Mouse (Mus musculus) liver, adult (tissue): ENCODE data around the gene 2410137M14Rik.

Experiments
- GATA4 ChIP-seq: IDR thresholded peaks from 2 replicates; pipeline ENCODE4 v1.6.1; 2014; ENCODE audit warnings: mild to moderate bottlenecking, low read length; ENCODE audit not compliant: insufficient replicate concordance

The 2410137M14Rik gene

GRCm38 (mm10) chr17:37002364-37003330 lies 21.6 kb upstream of the 2410137M14Rik start:
- no peak for TF ChIP-seq GATA4

- no peak for TF ChIP-seq GATA4
These were observed 19.8 kb upstream of the 2410137M14Rik start, which contains the start of gene Zfp57 for GRCm38 (mm10) chr17:37000863-37001262. TSS of gene Zfp57 (plus strand) at chr17:37001163.

- no peak for TF ChIP-seq GATA4
These were observed 17.4 kb upstream of the 2410137M14Rik start for GRCm38 (mm10) chr17:36998477-36998876.

GRCm38 (mm10) chr17:36997033-36997735 lies 16.1 kb upstream of the 2410137M14Rik start:
- peak; percentile 17; the same call in 1 of the 2 replicates for TF ChIP-seq GATA4

- no peak for TF ChIP-seq GATA4
These were observed 14.4 kb upstream of the 2410137M14Rik start for GRCm38 (mm10) chr17:36995448-36995847.

- no peak for TF ChIP-seq GATA4
These were observed 13.5 kb upstream of the 2410137M14Rik start for GRCm38 (mm10) chr17:36994528-36994927.

- no peak for TF ChIP-seq GATA4
These were observed 12.8 kb upstream of the 2410137M14Rik start for GRCm38 (mm10) chr17:36993770-36994325.

GRCm38 (mm10) chr17:36992336-36993104 lies 11.5 kb upstream of the 2410137M14Rik start:
- no peak for TF ChIP-seq GATA4

GRCm38 (mm10) chr17:36989437-36989836 lies 8.4 kb upstream of the 2410137M14Rik start, which contains the start of gene H2-M5:
TSS of gene H2-M5 (minus strand) at chr17:36989537.
- no peak for TF ChIP-seq GATA4

GRCm38 (mm10) chr17:36988475-36988874 lies 7.4 kb upstream of the 2410137M14Rik start:
- no peak for TF ChIP-seq GATA4

- TF ChIP-seq GATA4, result no peak
These were observed 1.5 kb upstream of the 2410137M14Rik start for GRCm38 (mm10) chr17:36982253-36983155.

- no peak for TF ChIP-seq GATA4
These were observed 808 bp upstream of the 2410137M14Rik start for GRCm38 (mm10) chr17:36981845-36982244.

GRCm38 (mm10) chr17:36973271-36973787 lies 7.7 kb downstream of the 2410137M14Rik start:
- no peak for TF ChIP-seq GATA4

- TF ChIP-seq GATA4, result no peak
These were observed 8.2 kb downstream of the 2410137M14Rik start for GRCm38 (mm10) chr17:36972791-36973190.
